Mouse (Mus musculus): ENCODE measurements around the gene Bricd5.
"Not testable (repeated sequence)": the region's sequence is repeated elsewhere in the genome, so short reads cannot be mapped to it uniquely, and the experiment has no call there.

Gene Bricd5

DNA sequence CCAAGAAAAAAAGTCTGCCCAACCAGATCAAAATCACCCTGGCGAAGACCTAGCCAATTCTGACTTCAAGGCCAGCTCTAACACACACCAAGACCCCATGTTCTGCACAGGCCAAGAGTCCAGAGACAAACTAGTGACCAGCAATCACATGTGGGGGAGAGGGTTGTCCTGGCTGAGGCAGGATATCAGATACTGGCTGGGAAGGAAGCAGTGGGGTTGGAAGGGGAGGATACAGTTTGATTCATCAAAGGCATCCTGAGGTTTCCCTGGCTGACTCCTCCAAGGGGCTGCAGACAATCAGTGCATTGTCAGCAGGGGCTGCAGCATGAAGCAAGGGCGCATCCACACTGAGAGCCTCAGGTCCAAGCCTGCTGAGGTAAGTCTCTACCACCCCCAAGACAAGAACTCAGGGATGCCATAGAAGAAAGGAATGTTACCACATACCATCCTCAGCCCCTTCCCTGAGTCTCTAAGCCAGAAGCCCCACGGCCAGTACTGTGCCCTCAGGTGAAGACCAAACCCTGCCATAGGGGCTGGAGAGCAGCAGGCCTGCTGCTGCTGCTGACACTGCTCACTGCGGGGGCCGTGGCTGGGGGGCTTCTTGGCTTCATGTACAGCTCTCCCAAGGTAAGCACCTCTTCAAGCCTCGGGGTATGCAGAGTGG lies at the start of gene Bricd5:
TSS of gene Bricd5 (plus strand) at position 273 of the 664 bp plus-strand sequence.
- no peak for DNase-seq (ENCODE audit: low read depth, low spot score)

DNA sequence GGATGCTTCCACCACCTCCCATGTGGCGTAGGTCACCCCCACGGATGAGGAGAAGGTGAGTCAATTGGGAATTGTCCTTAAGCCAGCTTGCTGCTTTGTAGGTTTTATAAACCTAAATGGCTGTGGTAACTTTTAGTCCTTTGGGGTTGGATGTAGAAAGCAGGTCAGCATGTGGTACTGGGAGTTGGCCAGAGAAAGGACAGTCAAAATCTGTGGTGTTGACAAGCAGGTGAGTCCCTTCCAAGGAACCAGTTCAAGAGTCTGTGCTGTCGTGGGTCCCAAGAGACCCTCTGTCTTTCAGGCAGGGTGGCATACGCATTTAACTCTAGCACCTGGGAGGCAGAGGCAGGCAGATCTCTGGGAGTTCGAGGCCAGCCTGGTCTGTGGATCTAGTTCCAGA lies 49.2 kb upstream of the Bricd5 start:
- no peak for DNase-seq (ENCODE audit: low read depth, low spot score)

DNA sequence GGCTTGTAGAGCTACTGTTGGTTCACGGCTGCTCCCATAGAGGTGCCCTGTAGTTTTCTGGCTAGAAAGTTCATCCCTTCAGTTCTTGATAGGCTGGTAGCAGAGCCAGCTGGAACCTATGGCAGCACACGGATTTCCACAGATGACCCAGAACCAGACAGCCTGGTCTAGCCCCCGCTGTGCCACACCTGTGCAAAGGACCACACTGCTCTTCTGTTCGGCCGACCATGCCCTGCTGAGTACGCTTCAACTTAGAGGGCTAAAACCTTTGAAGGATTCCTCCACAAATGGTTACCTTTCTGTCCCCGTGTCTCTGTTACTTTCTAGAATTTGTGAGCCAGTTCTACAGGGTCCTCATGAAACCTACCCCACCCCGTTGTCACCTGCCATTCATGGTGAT lies 48.4 kb upstream of the Bricd5 start:
- DNase-seq (ENCODE audit: low read depth, low spot score): not testable (repeated sequence)

DNA sequence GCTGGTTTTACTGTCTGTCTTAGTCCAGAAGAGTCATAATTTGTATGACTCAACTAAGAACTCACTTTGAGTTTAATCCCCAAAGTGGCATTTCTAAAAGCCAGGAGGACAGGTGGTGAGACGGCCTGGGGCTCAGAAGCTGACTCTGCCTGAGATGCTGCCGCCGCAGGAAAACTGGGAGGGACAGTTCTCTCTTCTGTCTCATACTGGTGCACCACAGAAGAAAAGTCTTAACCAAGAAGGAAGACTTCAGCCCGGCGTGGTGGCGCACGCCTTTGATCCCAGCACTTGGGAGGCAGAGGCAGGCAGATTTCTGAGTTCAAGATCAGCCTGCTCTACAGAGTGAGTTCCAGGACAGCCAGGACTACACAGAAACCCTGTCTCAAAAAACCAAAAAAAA lies 47.8 kb upstream of the Bricd5 start:
- DNase-seq (ENCODE audit: low read depth, low spot score): no peak

DNA sequence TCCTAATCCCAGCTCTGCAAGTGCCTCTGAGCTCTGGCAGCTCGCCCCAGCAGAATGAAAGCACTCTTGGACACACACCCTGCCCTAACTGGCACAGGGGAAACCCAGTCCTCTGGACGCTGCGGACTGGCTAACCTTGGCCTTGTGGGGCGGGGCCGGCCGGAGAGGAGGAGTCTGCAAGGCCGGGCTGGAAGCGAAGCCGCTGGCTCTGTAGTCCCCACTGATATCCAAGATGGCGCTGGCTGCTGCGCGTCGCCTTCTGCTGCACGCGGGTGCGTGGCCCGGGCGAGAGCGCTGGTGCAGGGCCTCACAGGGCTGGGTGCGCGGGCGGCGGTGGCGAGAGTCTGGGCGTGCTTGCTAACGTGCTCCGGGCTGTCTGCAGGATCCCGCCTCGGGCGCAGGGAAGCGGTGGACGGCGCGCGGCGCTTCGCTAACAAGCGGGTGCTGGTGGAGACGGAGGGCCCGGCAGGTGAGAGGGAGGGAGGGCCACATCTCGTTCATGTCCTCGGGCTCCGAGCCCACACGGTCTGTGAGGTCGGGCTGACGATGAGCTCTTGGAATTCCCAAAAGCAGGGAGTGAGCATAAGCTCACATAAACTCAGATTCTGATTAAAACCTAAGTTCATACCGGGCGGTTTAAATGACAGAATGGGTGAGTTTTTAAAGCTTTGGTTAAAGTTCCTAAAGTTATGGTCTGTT lies 47.1 kb upstream of the Bricd5 start, which contains the start of gene Eci1:
TSS of gene Eci1 (plus strand) at position 171 of the 699 bp plus-strand sequence.
- peak; percentile 94 for DNase-seq (ENCODE audit: low read depth, low spot score)

DNA sequence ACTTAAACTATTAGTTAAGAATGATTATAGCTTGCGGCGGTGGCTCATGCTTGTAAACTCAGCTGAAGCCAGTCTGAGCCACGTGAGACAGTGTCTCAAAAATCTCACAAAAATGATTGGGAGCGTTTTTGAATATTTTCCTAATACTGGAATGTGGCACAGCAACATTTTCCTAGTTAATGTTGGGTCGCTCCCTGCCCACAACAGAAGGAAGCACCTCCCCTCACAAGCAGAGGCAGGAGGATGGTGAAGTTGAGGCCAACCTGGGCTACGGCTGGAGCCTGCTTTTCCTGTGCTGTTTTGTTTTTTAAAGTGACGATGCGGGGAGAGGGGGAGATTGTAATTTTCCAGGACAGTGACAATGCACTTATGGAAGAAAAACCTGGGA lies 46.5 kb upstream of the Bricd5 start:
- DNase-seq (ENCODE audit: low read depth, low spot score): no peak

DNA sequence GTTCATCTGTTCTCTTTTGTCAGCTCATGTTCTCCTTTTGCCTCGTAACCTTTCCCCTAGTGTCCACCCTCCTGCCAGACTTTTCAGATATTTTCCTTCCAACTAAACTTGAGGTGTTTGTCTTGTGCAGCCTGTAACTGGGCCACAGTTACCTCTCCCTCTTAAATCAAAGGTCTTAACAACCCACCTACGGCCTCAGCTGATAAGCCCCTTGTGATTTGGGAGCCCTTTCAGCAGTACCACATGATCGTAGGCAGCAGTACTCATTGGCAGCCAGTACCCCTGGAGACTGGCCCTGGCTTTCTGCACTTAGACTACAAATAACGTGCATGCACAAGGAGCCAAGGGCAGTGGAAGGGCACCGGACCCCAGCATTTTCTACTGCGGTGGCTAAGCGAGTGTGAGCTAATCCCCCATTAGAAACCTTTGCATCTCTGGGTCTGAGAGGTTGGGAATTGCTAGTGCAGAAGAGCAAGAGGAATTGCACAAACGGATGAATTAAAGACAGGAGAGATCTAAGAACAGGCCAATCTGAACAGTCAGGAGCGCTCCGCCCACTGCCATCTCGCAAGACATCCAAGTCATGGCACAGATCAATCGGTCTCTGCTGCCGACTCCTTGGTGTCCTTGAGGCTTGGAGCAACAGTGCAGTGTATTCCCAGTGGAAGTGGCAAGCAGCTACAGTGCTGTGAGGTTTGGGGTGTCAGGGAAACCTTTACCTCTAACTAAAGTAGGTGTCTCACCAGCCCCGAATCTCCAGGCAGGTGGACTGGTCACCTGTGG lies 44.3 kb upstream of the Bricd5 start:
- no peak for DNase-seq (ENCODE audit: low read depth, low spot score)

DNA sequence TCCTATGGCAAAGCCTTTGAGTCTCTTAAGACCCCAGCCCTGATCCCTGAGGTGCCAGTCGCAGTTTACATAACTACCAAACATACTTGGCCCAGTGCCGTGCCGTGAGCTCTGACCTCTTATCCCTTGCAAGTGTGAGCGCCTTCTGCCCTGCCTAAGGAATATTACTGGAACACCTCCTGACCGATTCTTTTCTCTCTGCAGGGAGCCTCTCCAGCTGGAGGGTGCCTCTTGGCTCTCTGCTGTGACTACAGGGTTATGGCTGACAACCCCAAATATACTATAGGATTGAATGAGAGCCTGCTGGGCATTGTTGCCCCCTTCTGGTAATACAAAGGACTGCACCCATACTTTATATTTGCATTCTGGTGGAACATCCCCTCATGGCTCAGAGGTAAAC lies 36.7 kb upstream of the Bricd5 start:
- peak; percentile 57 for DNase-seq (ENCODE audit: low read depth, low spot score)

DNA sequence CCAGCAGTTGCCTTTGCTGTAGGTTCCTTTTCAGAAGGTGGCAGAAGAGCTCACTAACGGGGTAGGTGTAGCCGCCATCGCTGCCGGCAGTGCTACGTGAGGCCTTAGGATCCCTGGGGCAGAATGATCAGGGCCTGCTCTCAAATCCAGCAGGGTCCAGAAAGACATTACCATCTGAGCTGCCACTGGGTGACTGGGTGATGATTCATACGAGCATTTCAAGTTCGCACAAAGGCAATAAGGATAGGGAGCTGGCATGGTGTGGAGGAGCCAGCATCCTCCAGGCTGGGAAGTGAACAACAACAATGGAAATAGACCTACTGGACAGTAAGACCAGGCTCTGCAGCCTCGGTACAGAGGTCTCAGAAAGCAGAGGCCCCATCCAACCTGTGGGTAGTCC lies 33.3 kb upstream of the Bricd5 start:
- no peak for DNase-seq (ENCODE audit: low read depth, low spot score)

DNA sequence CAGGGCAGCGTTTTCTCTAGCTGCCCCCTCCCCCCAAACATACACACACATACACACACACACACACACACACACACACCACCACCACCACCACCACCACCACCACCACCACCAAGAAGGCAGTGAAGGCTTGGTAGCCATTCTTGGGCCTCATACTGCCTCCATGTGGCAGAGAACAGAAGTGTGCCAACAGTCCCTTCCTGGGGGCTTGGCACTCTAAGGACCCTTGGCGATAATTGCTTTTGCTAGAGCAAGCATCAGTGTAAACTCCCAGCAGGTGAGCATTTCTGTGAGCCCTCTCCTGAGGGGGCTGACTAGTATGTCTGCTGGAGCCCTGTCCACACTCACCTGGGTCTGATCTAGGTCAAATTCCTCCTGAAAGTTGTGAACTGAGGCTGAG lies 32.5 kb upstream of the Bricd5 start:
- DNase-seq (ENCODE audit: low read depth, low spot score): no peak

DNA sequence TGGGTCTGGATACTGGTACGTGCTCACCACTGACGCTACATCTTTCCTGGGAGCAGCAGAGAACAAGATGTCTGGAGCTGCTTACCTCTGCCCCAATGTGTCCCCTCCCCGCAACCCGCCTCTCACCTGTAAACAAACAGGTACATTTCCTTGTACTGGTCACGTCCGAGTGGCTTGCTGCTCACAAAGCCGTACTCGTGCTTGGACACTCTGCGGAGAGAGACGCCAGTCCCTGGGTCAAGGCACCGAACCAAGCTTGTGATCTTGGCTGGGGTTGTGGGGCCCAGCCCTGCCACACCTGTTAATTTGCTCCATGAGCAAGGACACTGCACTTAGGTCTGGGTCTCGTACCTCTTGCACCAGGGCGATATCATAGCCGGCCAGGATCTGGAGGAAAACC lies 31.6 kb upstream of the Bricd5 start:
- no peak for DNase-seq (ENCODE audit: low read depth, low spot score)

DNA sequence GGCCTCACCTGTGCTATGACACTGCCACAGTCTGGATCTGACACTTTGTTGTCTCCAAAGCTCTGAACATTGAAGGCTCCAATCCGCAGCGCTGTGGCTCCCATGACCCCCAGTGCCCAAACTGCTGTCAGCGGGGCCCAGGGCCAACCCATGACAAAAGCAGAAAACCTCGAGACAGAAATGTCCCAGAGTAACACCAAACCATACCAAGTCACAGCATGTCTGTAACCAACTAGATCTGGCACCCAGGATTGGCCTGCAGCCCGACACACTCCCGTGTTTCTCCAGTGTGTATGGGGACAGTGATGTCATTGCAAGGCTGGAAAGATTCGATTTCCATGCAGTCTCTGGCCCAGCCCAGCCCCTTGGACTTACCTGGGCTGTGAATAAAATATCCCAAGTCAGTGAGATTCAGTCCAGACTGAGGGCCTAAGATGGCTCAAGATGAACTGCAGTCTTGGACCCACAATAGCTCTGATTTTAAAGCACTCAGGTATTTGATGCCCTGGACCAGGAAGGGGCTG lies 31.0 kb upstream of the Bricd5 start, which contains the start of gene Dnase1l2:
TSS of gene Dnase1l2 (minus strand) at position 474 of the 524 bp plus-strand sequence.
- no peak for DNase-seq (ENCODE audit: low read depth, low spot score)

DNA sequence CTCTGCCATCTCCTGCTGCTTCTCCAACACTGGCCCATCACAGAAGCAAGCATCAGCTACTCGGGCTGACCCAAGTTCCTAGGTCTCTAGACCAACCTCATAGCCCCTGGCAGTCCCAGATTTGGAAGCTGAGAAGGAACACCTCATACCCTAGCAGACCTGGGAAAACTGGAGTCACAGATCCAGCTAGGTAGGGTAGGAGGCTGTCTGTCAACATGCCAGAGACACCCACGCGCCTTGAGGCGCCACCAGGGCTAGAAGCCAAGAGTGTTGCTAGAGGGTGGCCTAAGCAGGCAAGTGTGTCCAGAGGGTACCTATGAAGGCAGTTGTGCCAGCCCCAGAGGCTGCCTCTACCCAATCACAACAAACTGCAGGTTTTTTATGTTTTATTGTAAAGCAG lies 30.3 kb upstream of the Bricd5 start:
- DNase-seq (ENCODE audit: low read depth, low spot score): no peak

DNA sequence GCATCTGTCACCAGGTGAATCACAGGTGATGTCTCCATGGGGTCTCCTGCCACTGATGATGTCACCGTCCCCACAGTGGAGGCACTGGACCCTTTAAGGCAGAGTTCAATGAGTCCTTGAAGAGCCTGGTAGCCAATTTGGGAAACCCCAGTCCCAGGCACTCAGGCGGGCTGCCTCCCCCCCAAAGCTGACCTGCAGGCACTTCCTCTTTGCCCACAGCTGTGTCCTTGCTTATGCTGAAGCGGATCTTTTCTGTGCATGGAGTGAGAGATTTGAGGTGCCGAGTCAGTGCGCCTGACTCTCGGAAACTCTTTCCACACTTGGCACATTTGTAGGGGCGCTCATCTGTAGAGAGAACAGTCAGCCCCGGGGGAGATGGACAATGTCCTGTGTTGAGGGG lies 27.1 kb upstream of the Bricd5 start:
- DNase-seq (ENCODE audit: low read depth, low spot score): no peak

DNA sequence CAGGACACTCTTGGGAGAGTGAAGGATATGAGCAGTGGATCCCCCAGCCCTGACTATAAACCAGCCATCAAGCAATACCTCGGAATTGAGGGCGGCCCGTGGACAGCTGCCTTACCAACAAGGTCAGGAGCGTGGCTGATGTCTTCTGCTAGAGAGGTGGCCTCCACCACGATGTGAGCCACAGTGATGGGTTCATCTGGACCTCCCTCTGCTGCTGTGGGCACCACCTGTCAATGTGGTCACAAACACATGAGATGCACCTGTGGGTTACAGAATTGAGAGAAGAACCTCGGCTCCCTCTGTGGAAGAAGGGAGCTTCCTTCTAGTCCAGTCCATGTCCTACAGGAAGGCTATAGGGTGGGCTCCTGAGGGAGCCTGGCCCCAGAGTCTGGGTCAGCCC lies 24.2 kb upstream of the Bricd5 start:
- DNase-seq (ENCODE audit: low read depth, low spot score): no peak

DNA sequence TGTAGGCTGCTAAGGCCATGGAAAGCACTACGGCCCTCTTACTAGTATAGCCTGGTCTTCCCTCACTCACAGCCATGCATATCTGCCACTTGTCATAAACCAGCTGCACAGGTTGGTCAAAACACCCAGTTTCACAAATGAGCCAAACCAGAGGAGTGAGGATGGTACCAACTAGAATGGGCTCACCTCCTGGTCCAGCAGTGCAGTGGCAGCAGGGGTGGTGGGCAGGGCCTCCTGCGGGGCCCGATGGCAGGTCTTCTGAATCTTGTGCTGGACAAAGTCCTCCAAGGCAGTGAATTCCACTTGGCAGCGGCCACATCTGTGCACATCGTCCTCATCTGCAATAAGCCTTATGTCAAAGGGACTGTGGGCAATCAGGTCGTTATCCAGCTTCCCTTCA lies 22.5 kb upstream of the Bricd5 start:
- no peak for DNase-seq (ENCODE audit: low read depth, low spot score)

DNA sequence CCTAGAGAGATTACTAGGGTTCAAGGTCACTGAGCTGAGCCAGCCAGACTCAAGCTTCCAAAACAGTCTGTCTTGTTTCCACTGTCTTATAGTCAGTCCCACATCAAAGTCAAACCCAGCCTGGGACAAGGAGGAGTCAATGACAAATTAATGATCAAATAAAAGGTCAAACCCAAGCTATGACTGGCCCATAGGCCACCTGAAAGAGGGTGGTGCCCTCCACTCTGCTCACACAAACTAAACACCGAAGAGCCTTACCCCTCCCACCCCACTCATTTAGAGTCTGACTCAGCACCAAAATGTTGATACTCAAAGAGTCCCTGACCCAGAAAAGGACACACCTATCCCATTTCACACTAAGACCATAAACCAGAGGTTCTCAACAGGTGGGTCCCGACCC lies 20.3 kb upstream of the Bricd5 start:
- DNase-seq (ENCODE audit: low read depth, low spot score): no peak

DNA sequence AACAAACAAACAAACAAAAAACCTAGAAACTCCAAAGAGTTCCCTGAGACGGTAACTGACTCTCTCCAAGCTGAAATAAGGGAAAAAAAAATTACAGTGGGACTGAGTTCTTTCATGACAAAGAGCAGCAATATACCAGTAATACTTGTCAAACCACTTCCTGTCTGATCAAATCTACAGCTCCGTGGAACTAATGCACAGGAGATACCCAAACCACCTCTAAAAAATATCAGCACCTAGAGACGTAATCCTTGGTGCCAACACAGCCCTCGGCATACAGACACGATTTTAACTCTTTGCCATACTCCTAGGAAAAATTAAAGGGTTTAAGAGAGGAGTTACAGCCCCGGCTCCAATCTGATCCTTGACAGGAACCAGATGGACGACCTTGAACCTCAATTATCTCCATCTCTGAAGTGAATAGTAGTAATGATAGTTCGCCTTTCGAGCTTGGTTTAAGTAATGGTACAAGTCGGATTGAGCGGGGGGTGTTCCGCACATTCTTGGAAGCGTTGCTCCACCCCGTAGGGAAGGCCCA lies 19.4 kb upstream of the Bricd5 start:
- no peak for DNase-seq (ENCODE audit: low read depth, low spot score)

DNA sequence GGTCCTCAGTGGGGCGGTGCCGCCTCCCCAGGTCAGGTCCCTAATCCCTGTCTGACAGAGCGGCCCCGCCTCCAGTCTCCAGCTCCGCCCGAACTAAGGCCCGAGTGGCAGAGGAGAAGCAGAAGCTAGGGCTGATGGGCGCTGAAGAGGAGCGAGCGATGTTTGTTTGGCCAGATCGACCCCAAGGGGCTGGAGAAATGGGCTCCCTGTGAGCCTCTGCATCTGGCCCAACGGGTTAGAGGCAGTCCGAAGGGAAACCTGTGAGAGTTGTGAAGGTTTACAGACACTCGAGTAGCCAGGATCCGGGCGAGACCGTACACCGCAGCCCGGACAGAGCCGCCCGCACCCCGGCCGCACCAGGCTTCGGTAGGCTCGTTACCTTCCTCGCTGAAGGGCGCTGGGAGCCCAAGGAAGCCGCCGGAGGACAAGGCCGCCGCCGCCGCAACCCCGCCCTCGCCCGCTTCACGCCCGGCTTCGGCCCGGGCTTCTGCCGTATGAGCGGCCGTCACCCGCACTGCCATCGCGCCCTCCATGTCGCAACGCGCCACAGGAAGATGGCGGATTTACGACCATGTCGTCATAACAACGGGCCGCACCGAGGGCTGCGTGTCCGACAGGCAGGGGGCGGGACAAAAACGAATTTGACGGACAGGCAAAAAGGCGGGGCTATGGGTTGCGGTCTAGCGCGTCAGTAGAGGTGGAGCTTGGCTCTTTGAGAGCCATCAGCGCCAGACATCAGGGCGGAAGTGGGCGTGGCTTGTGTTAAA lies 18.7 kb upstream of the Bricd5 start:
- DNase-seq (ENCODE audit: low read depth, low spot score): peak; percentile 99

DNA sequence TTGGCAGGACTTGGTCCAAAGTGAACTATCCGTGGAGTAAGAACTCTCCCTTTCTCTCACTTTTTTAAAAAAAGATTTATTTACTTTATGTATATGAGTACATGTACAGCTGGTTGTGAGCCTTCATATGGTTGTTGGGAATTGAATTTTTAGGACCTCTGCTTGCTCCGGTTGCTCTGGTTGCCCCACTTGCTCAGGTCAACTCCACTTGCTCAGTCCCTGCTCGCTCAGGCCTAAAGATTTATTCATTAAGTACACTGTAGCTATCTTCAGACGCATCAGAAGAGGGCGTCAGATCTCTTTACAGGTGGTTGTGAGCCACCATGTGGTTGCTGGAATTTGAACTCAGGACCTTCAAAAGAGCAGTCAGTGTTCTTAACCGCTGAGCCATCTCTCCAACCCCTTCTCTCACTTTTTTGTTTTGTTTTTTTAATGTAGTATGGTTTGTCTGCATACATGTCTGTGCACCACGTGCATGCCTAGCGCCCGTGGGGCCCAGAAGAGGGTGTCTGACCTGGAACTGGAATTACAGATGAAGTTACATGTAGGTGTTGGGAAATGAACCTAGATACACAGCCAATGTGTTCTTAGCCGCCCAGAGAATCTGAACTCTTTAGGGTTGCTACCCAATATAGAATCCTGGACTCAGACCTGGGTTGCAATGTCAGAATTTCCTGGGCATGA lies 18.0 kb upstream of the Bricd5 start:
- DNase-seq (ENCODE audit: low read depth, low spot score): not testable (repeated sequence)

DNA sequence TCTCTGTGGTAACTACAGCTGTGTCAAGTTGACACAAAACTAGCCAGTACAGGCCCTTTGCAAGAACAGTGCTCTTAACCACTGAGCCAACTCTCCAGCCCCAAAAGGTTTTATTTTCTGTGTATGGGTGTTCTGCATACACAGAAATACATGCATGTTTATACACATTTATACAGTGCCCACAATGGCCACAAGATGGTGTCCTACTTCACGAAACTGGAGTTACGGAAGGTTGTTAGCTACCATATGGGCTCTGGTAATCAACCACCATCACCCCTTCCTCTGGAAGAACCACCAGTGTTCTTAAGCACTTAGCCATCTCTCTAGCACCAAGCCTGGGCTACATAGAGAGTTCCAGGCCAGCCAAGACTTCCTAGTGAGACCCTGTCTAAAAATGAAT lies 12.1 kb upstream of the Bricd5 start:
- DNase-seq (ENCODE audit: low read depth, low spot score): no peak

All from mesoderm, embryonic 11.5 days (tissue).